Mouse (Mus musculus) myocyte (in vitro differentiated cells): ENCODE measurements at regions not wholly inside any gene's neighbourhood (a gene's known extent, or its start where the extent isn't known, plus 50 kb on each side); places are given as distances from the start of the nearest gene placed in this dataset.

Source experiments
- H3K27me3 ChIP-seq: one replicate; pipeline ENCODE4 v1.6.1; 2011; ENCODE audit not compliant: control insufficient read depth, insufficient read depth, insufficient read length
- H3K36me3 ChIP-seq: one replicate; pipeline ENCODE4 v1.6.1; 2011; ENCODE audit not compliant: control insufficient read depth, insufficient read depth
- H3K4me2 ChIP-seq: one replicate; pipeline ENCODE4 v1.6.1; 2011; ENCODE audit warnings: low read depth, control low read depth
- H3K4me3 ChIP-seq: one replicate; pipeline ENCODE4 v1.5.1; 2011; ENCODE audit warnings: mild to moderate bottlenecking, control low read depth, moderate library complexity
- H3K79me2 ChIP-seq: one replicate; pipeline ENCODE4 v1.6.1; 2011; ENCODE audit not compliant: control insufficient read depth, insufficient read depth
- H3ac ChIP-seq: one replicate; pipeline ENCODE4 v1.6.1; 2011; ENCODE audit not compliant: control insufficient read depth, insufficient read length
- CEBPB ChIP-seq: IDR thresholded peaks from 2 replicates; pipeline ENCODE4 v1.6.1; 2011; ENCODE audit warnings: mild to moderate bottlenecking, moderate library complexity; ENCODE audit not compliant: poor library complexity, insufficient read depth, severe bottlenecking
- E2F4 ChIP-seq: IDR thresholded peaks from one replicate; pipeline ENCODE4 v1.6.1; 2011; ENCODE audit warnings: mild to moderate bottlenecking, control low read depth, moderate library complexity; ENCODE audit not compliant: insufficient read depth
- MAX ChIP-seq: IDR thresholded peaks from one replicate; pipeline ENCODE4 v1.6.1; 2011; ENCODE audit warnings: low read depth, mild to moderate bottlenecking, control low read depth
- MYOD1 ChIP-seq, 3 experiments: IDR thresholded peaks; one replicate each; pipeline ENCODE4 v1.6.1; 2011; ENCODE audit warnings: control low read depth in 2 of 3, low read depth in 2 of 3, mild to moderate bottlenecking in 2 of 3, moderate library complexity in 1 of 3; ENCODE audit not compliant: insufficient read length in 2 of 3, control insufficient read depth in 1 of 3
- MYOG ChIP-seq, 3 experiments: IDR thresholded peaks; one replicate each; pipeline ENCODE4 v1.6.1; 2011; ENCODE audit warnings: control low read depth in 2 of 3, low read depth in 2 of 3, mild to moderate bottlenecking in 2 of 3; ENCODE audit not compliant: insufficient read length in 2 of 3, control insufficient read depth in 1 of 3, insufficient read depth in 1 of 3
- POLR2A ChIP-seq: IDR thresholded peaks from one replicate; pipeline ENCODE4 v1.6.1; 2011; ENCODE audit warnings: low read depth, mild to moderate bottlenecking, control low read depth, moderate library complexity; ENCODE audit not compliant: insufficient read length
- POLR2AphosphoS2 ChIP-seq: IDR thresholded peaks from one replicate; pipeline ENCODE4 v1.6.1; 2011; ENCODE audit warnings: low read depth, control low read depth; ENCODE audit not compliant: insufficient read length
- REST ChIP-seq: IDR thresholded peaks from one replicate; pipeline ENCODE4 v1.6.1; 2011; ENCODE audit warnings: mild to moderate bottlenecking, control low read depth, moderate library complexity; ENCODE audit not compliant: insufficient read depth, insufficient read length
- SRF ChIP-seq: IDR thresholded peaks from one replicate; pipeline ENCODE4 v1.6.1; 2011; ENCODE audit warnings: low read depth; ENCODE audit not compliant: control insufficient read depth, insufficient read length
- TCF12 ChIP-seq: IDR thresholded peaks from one replicate; pipeline ENCODE4 v1.6.1; 2011; ENCODE audit warnings: mild to moderate bottlenecking, control low read depth; ENCODE audit not compliant: poor library complexity, insufficient read depth, severe bottlenecking
- TCF3 ChIP-seq: IDR thresholded peaks from one replicate; pipeline ENCODE4 v1.6.1; 2011; ENCODE audit warnings: low read depth, control low read depth; ENCODE audit not compliant: insufficient read length
- USF1 ChIP-seq: IDR thresholded peaks from one replicate; pipeline ENCODE4 v1.6.1; 2011; ENCODE audit warnings: low read depth, mild to moderate bottlenecking, control low read depth, moderate library complexity

DNA sequence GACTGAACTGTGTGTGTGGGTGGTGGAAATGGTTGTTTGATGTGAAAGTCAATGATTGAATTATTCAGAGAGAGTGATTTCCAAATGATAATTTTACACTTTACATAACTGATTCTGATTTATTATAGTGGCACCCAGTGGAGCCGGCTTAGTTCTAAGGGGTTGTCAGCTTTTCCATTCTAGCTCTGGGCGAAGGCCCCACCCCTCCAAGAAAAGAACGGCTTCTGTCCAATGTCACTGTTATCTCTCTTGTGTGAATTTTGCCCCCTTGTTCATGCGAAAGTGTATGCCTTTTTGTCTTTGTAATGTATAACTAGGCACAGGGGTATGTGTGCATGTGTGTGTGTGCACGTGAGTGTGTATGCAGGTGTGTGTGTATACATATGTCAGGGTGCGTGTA, 255.3 kb downstream of the Bcl11a start:
- no peak for TF ChIP-seq TCF3
- no peak for TF ChIP-seq MYOD1 (IDR thresholded peaks at IDR 0.05; ENCODE audit: control insufficient read depth in 1 of 3, insufficient read length in 2 of 3, low read depth in 2 of 3)

GRCm38 (mm10) chr11:24335256-24335655, 257.4 kb downstream of the Bcl11a start:
- H3K4me3 ChIP-seq, result no peak overlapping the region
- no peak for TF ChIP-seq POLR2AphosphoS2
- TF ChIP-seq TCF12, result no peak
- no peak for TF ChIP-seq MYOG (IDR thresholded peaks at IDR 0.05; ENCODE audit: control insufficient read depth in 1 of 3, insufficient read depth in 1 of 3, insufficient read length in 2 of 3, low read depth in 2 of 3)
- TF ChIP-seq E2F4, result no peak
- TF ChIP-seq POLR2A, result no peak
- no peak for TF ChIP-seq USF1
- no peak for TF ChIP-seq TCF3
- no peak for TF ChIP-seq REST
- TF ChIP-seq MAX, result no peak
- TF ChIP-seq MYOD1 (IDR thresholded peaks at IDR 0.05; ENCODE audit: control insufficient read depth in 1 of 3, insufficient read length in 2 of 3, low read depth in 2 of 3), result no peak
- no peak for TF ChIP-seq SRF
- TF ChIP-seq CEBPB, result no peak

More for the DNA sequence above, 255.3 kb downstream of the Bcl11a start:
- no peaks in the 10 kb centered on the region for H3K36me3 ChIP-seq
- H3K4me2 ChIP-seq, result no peak overlapping the region
- H3ac ChIP-seq, result no peak overlapping the region
- no peak overlapping the region for H3K4me3 ChIP-seq
- H3K79me2 ChIP-seq, result no peaks in the 10 kb centered on the region
- H3K27me3 ChIP-seq, result no peaks in the 10 kb centered on the region

GRCm38 (mm10) chr11:24338111-24338510, 260.3 kb downstream of the Bcl11a start:
- TF ChIP-seq MYOG (IDR thresholded peaks at IDR 0.05; ENCODE audit: control insufficient read depth in 1 of 3, insufficient read depth in 1 of 3, insufficient read length in 2 of 3, low read depth in 2 of 3), result no peak
- no peak for TF ChIP-seq TCF12
- no peak for TF ChIP-seq MAX
- no peak for TF ChIP-seq E2F4
- TF ChIP-seq SRF, result no peak
- TF ChIP-seq CEBPB, result no peak
- TF ChIP-seq POLR2AphosphoS2, result no peak
- TF ChIP-seq TCF3, result no peak
- no peak for TF ChIP-seq MYOD1 (IDR thresholded peaks at IDR 0.05; ENCODE audit: control insufficient read depth in 1 of 3, insufficient read length in 2 of 3, low read depth in 2 of 3)
- TF ChIP-seq POLR2A, result no peak
- TF ChIP-seq USF1, result no peak
- no peak for TF ChIP-seq REST
- H3K36me3 ChIP-seq, result no peaks in the 10 kb centered on the region

More at GRCm38 (mm10) chr11:24335256-24335655, 257.4 kb downstream of the Bcl11a start:
- Histone ChIP-seq H3K79me2 (no peaks in the 10 kb centered on the region), H3K4me2 (no peak overlapping the region), H3K27me3 (no peaks in the 10 kb centered on the region), H3ac (no peak overlapping the region), H3K36me3 (no peaks in the 10 kb centered on the region)

DNA sequence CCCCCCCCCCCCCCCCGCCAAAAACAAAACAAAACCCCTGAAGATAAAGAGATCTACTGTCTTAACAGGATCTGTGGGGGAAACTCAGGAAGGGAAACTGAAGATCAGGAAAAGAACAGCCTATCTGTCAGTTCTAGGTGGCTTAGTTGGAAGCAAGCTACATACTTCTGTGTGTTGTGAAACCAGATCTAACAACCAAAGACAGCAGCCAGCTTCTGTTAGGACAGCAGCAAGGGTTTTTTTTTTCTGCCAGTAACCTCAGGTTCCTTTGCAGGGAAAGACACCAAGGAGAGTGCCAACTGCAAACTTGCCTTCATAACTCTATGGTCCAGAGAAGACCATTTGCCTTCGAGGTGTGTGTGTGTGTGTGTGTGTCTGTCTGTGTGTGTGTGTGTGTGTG, 261.2 kb downstream of the Bcl11a start:
- Histone ChIP-seq H3K79me2 (no peaks in the 10 kb centered on the region), H3ac (no peak overlapping the region), H3K36me3 (no peaks in the 10 kb centered on the region), H3K27me3 (no peaks in the 10 kb centered on the region), H3K4me3 (no peak overlapping the region), H3K4me2 (no peak overlapping the region)
- TF ChIP-seq USF1, result no peak
- no peak for TF ChIP-seq MYOG (IDR thresholded peaks at IDR 0.05; ENCODE audit: control insufficient read depth in 1 of 3, insufficient read depth in 1 of 3, insufficient read length in 2 of 3, low read depth in 2 of 3)
- TF ChIP-seq POLR2A, result no peak
- no peak for TF ChIP-seq REST
- TF ChIP-seq POLR2AphosphoS2, result no peak
- TF ChIP-seq TCF3, result no peak
- no peak for TF ChIP-seq CEBPB
- TF ChIP-seq TCF12, result no peak
- TF ChIP-seq SRF, result no peak
- TF ChIP-seq MAX, result no peak
- TF ChIP-seq MYOD1 (IDR thresholded peaks at IDR 0.05; ENCODE audit: control insufficient read depth in 1 of 3, insufficient read length in 2 of 3, low read depth in 2 of 3), result no peak
- no peak for TF ChIP-seq E2F4

More at GRCm38 (mm10) chr11:24338111-24338510, 260.3 kb downstream of the Bcl11a start:
- no peak overlapping the region for H3K4me2 ChIP-seq
- no peak overlapping the region for H3ac ChIP-seq
- no peaks in the 10 kb centered on the region for H3K79me2 ChIP-seq
- H3K27me3 ChIP-seq, result no peaks in the 10 kb centered on the region
- no peak overlapping the region for H3K4me3 ChIP-seq

DNA sequence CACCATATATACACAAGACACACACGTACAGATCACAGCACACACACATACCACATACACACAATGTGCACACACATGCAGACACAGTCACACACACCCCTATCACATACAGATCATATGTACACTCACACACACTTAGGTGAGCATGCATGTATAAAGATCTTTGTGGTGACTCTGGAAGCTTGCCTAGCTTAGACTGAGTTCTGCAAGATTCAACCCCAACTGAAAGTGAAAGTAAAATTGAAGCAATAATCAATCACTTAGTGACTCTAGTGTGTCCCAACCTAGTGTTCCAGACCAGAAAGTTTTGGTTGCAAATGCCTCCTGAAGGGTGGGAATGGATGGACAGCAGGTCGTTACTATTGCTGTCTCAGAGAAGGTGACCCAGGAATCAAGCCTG, 262.8 kb downstream of the Bcl11a start:
- no peaks in the 10 kb centered on the region for H3K27me3 ChIP-seq
- H3K36me3 ChIP-seq, result no peaks in the 10 kb centered on the region
- H3K79me2 ChIP-seq, result no peaks in the 10 kb centered on the region
- no peak overlapping the region for H3ac ChIP-seq
- peak overlapping the region; percentile 9 for H3K4me2 ChIP-seq
- H3K4me3 ChIP-seq, result no peak overlapping the region
- TF ChIP-seq TCF3, result no peak
- TF ChIP-seq REST, result no peak
- TF ChIP-seq POLR2AphosphoS2, result no peak
- no peak for TF ChIP-seq MYOG (IDR thresholded peaks at IDR 0.05; ENCODE audit: control insufficient read depth in 1 of 3, insufficient read depth in 1 of 3, insufficient read length in 2 of 3, low read depth in 2 of 3)
